Mouse (Mus musculus): ENCODE measurements around the gene Sgk1. TPM values are rescaled to one million over a fixed set of nuclear protein-coding genes. Genes with fewer than 3 reads are reported as not detected.
"Not testable (repeated sequence)": the region's sequence is repeated elsewhere in the genome, so short reads cannot be mapped to it uniquely, and the experiment has no call there.

Sgk1 gene
- total RNA-seq, 2 experiments from 2014 or later = 95.0 to 204 TPM

DNA sequence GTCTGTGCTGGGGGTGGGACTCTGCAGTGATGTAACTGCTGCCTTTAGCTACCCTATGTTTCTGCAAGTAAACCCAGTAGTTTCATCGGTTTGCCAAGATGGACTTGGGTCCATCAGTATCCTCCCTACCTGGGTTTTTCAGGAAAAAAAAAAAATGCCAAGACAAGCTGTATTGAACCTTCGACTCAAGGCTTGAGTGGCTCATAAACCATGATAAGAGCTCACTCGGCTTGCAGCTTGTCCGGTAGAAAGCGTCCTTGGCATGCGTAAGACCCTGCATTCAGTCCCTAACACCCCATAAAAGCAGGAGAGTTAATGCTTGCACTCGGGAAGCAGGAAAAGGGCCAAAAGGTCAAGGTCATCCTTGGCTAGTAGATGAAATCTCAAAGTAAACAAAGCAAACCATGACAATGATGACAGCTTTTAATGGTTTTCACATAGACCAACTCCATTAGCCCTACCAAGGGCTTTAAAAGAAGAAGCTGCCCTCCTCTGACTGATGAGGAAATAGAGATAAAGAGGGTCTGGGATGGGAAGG is 23.5 kb upstream of the Sgk1 start:
- no peak for DNase-seq

DNA sequence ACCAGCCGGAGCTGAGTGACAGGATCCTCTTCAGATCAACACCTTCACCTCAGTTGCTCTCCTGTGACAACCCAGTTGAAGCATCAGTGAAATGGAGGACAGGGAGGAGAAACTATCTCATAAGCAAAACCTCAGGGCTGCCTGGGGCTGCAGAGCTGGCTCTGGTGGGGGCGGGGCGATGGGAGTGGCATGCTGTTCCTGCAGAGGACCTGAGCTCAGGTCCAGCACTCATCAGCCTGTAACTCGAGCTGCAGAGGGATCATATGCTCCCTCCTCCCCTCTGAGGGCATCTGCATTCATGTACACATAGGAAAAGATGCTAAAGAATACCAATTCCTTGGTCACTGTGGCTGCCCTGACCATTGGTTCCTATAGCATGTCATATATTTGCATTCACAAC is 15.5 kb upstream of the Sgk1 start:
- no peak for DNase-seq

DNA sequence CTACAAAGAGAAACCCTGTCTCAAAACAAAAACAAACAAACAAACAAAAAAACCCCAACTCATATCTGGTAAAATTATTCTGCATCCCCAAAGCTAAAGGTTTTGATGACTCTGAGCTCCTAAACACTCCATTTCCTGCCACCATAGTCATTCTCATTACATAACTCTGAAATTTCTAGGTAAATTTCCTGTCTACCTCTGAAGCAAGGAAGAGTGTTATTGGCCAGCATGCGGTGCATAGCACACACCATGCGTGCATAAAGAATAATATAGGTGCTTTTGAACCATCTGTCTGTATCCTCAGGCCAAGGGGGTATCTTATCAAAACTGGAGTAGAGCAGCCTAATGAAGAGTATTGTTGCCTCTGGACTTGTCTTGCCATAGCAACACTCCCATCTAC is 13.8 kb upstream of the Sgk1 start:
- no peak for DNase-seq

DNA sequence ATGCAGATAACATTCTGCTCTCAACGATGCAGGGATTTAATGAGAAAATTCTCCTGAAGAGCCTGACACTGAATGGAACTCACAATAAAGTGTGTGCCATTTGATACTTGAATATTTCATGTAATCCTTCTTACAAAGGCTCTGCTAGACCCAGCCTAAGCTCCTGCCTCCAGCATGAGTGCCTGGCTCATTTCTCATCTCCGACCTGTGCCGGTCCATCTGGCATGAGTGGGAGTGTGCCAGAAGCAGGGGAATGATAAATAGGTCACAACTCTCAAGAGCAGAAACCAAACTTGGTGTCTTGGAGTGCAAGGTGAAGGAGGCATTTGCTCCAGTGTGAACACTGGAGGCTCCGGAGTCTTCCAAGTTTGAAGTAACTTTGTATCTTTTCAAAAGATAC is 13.4 kb upstream of the Sgk1 start:
- DNase-seq = no peak

DNA sequence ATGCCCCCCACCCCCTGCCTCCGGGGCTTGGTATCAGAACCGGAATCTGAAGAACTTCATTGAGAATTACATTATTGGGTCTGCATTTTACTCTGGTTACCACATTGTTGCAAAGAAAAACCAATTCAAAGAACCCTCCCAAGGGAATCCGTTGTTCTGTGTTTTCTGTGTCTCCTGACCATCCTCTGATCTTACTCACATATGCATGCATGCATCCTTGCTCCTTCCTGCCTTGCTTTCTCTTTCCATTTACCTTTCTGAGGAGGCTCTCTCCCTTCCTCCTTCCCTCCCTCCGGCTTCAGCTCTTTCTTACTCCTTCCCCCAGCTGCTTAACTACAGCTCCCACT is 174 bp upstream of the Sgk1 start:
- DNase-seq = no peak

DNA sequence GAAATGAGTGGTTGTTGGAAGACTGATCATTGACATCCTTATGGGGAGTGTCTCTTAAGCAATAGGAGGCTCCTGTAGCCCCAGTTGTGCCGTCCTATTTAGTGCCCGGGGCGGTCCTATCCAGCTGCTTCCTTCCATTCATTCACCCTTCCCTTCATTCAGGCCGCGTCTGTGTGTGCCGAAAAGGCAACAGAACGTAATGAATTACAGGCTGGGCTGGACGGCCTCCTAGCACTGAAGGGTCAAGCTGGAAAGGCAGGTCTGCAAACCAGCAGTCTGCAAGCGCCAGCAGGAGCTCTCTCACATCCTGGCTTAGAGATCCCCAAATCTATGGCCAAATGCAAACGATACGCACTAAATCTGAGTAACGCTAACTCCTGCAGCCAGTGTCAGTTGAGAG is 1.6 kb downstream of the Sgk1 start:
- DNase-seq = no peak

DNA sequence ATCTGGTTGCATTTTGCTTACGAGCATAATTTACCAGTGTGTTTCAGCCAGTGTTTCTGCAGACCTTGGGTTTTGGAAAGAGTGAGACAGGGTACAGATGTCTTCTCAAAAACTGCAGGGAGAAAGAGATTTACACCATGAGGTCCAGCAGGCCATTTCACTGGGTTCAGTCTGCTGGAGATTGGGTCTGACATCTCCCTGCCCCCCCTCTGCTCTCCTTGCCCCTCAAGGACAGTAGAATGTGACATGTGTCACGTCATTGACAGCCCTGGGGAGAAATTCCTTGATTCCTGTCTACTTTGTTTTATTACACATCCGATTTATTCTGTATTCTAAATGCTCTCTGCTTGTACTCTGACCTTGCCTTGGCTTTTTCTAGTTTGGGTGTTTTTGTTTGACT is 2.5 kb downstream of the Sgk1 start:
- DNase-seq = peak; percentile 26

DNA sequence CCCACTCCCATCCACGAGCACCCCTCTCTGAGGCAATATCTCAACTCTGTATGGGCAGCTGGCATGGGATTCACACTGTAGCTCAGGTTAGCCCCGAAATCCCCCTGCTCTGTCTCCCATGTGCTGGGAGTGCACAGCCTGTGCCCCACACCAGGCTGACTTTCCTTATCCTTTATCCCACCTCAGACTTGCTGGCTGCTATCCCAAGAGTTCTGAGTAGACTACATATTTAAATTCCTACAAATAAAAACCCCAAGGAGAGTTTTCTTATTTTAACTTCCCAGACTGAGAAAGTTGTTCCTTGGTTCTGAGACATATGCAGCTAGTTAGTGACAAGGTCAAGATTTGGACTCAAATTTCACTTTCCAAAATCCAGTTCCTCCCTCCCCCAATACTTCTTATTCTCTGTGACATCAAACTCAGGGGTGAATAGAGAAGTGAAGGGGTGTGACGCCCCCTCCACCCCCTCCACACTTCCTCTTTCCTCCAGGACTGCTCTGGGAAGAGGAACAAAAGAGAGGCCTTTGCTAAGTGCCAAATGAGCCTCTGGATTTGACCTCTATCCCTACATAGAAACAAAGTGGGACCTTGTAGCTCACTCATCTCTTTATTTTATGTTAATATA is 7.3 kb downstream of the Sgk1 start:
- DNase-seq = no peak

DNA sequence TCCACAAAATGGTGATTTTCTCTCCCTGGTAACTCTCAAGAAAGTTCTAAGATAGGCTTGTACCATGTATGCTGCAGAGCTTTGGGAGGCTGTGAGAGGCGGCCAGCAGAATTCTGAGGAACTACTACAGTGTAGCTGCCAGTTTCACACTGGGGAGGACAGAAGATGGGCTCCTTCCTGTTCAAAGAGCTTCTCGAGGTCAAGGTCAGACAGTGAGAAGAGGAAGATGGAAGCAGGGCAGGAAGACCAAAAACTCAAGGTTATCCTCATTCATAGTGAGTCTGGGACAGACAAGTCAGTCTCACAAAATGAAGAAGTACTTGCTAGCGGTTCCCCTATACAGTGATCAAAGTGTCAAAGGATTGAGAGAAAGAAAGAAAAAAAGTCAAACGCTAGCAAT is 8.3 kb downstream of the Sgk1 start:
- DNase-seq = no peak

DNA sequence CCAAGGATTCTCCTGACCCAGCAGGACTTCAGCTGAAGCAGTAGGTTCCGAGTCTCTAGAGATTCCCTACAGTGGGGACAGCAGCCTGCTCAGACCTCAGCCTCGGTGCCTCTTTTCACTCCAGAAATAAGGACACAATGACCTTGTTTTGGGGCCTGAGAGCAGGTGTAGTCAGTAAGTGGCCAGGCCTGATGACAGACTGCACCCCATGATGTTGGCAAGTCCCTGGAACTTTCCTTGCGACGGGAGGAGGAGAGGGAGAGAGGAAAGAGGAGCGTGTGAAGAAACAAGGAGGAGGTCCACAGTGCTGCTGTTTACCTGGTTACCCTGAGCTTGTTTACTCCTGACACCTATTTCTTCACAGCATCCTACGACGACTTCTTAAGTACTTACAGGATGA is 9.5 kb downstream of the Sgk1 start:
- no peak for DNase-seq

DNA sequence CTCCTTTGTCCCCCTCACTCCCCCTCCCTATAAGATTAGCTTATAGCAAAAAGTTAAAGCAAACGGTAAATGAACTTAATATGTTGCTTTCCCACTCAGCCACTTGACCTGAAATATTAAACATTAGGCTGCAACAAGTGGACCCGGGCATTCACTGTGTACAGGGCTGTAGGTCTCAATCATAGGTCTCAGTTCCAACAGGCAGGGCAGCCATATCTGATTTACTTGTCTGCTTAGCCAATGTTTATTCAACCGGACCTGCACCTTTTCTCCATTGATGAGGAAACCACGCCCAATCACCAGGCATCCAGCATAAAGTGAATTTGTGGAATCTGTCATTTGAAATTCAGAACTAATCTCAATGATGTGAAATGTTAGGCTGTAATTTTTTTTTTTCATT is 10.1 kb downstream of the Sgk1 start:
- DNase-seq = no peak

DNA sequence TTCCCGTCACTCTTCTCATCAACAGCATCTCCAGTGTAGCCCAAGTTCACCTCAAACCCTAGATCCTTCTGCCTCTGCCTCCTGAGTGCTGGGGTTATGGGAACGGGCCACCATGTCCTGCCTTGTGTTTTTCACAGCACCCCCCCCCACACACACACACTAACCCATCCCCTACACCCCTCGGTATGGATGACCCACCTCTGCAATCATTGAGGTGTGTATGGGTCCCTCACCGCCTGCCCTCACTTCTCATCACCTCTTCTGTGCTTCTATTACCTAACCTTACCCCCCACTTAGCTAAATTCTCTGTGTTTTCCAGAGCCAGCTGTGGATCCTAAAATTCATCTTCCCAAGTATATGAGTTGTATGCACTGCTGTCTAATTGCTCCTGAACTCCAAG is 16.4 kb downstream of the Sgk1 start:
- no peak for DNase-seq

DNA sequence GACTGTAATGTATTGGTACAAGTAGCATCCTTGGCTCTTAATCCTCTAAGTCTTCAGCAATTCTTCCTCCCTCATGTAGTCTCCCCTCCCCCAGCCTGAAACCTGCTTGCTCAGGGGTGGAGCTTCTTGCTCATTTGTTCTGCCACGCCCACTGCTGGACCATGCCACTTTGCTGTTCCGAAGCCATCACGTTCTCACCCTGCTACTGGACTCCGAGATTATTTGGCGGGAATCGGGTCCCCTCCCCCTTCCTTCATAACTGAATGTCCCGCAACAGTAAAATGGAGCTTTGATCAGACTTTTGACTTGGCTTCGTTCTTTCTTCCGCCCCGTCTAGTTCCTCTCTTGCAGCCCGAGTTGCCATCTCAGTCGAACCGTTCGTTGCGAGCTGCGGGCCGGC is 16.9 kb downstream of the Sgk1 start:
- DNase-seq = not testable (repeated sequence)

DNA sequence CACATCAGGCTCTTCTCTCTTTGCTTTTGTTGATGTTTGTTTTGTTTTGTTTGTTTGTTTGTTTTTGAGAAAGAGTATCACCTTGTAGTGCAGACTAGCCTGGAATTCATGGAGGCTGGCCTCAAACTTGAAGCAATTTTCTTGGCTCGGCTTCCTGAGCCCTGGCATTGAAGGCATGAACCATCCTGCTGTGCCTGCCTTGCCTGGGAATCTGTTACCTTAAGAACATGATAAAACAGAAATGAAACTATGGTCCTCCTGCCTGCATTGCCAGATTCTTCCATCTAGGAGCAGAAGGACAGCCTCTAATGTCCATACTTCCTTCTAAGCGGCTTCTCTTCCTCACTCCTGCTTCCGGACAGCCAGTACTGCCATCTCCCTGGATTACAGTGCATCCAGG is 17.4 kb downstream of the Sgk1 start:
- DNase-seq = no peak

DNA sequence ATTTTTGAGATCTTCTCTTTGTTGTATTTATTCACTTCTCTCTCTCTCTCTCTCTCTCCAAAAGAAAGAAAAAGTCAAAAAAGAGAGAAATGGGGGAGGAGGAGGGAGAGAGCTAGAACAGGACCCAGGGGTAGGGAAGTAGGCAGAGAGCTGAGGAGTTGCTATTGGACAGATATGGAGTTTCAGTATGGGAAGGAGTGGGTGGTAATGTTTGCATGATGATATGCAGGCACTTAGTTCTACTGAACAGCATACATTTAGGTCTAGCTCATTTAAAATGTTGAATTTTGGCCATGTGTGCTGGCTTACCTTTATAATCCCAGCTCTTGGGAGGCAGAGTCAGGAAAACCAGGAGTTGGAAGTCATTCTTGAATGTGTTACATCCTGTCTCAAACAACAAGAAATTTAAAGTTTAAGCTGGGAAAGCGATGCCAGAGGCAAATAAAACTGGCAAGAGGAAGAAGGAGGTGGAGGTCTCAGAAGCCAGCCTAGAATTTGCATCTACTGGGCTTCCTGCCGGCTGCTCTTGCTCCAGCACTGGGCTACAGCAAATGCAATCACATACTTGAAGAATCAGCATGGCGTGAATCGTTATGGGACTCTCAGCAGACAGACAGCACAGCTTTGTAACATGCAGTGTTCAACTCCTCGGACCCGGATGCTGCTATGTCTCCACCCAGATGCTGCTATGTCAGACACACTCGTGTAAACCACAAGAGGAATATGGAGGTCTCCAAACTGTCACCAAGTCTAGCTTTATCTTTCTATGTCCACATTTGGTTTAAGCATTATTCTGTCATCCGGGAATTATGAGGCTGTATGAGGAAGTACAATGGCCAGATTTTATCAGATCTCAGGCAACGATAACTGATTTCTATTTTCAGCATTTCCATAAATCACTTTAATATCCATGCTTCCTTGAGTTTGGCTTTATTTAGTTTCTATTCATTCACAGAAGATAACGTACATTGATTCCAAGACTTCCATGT is 20.5 kb downstream of the Sgk1 start:
- no peak for DNase-seq

DNA sequence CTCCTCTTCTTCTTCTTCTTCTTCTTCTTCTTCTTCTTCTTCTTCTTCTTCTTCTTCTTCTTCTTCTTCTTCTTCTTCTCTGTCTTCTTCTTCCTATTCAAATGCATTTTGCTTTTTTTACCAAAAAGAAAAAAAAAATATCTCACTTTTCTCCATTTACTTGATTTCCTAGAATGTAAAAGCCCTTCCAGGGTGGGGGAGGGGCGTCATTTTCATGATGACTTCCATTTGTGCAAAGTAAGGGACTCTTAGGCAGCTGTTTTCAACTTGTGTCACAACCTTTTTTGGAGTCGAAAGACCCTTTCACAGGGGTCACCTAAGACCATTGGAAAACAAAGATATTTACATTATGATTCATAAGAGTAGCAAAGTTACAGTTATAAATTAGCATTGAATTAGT is 22.2 kb downstream of the Sgk1 start:
- DNase-seq = no peak

DNA sequence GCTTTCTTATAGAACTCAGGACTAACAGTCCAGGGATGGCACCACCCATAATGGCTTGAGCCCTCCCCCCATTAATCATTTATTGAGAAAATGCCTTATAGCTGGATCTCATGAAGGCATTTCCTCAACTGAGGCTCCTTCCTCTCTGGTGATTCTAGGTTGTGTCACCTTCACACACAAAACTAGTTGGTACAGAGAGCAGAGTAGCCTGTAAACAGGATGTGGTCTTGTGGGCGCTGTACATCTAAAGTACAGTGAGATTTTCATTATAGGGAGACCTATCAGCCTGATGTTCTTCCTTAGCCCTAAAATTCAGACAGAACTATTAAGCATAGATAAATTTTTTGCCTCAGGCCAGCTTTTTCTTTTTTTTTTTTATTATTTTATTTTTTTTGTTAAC is 23.6 kb downstream of the Sgk1 start:
- no peak for DNase-seq

DNA sequence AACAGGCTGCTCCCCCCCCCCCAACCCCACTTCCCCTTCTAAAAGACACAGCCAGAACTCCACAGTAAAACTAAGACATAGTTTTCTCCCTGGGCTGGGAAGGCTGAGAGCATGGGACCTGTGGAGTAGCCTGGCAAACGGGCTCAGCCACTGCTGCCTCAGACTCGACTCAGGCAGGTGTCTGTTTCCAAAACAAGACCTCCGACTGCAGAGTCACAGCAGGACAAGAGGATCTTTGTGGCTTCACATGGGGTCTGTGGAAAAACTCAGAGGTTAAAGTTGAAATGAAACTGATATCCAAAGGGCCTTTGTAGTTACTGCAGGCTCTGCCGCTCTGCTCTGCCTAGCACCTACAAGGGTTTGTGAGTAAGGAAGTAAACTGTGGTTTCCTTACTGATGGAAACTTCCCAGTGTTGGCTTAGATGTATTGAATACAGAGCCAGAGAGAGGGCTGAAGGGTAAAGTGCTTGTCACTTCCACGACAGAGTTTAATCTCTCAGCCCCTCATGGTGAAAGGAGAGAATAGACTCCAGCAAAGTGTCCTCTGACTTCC is 25.0 kb downstream of the Sgk1 start:
- DNase-seq = no peak

DNA sequence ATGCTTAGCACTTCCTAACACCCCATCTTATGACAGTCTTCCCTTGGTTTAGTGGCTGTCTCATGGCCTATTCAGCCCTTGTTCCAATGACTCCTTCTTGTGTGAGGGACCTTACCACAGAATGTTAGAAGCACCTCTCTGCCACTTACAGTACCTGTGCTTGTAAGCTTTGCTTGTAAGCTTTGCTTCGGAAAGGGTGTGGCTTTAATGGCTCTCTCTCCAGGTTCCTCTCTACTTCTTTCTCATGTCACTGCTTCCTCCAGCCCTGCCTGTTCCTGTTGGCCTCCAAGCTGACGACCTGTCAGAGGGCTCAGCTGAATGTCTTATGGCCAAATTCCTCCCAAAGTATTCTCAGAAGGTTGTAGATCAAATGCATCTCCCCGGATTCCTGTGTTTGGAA is 25.8 kb downstream of the Sgk1 start:
- DNase-seq = no peak

DNA sequence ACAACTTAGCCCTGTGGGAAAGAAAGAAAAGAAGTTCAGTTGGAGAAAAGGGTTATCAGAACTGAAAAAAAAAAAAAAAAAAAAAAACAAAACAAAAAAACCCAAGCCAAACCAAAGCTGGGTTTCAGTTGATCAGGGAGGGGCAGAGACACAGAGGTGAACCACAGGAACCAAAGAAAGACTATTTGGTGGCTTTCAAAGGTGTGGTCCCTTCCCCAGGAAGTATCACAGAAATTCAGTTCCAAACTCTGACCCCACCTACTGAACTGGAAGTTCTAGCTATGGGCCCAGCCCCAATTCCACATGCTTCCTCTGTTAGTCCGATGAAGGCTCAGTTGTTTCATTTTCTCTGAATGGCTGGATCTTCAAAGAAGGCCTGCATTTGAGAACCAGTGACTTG is 26.7 kb downstream of the Sgk1 start:
- no peak for DNase-seq

DNA sequence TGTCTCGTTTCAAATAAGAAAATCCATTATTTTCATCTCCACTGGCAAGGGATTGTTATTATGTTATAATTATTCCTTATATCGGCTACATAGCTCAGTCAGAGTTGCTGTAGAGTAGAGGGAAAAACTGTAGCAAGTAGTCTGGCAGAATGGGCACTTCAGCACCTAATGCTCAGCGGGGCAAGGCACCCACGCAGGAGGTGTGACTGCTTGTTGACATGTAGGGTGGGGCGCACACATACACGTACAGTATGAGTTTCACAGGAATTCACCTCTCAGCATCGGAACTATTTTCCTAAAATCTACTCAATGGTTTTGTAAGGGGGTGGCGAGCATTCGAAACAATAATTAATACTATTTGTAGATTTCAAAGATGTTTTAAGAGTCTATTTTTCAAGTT is 28.4 kb downstream of the Sgk1 start:
- no peak for DNase-seq

DNA sequence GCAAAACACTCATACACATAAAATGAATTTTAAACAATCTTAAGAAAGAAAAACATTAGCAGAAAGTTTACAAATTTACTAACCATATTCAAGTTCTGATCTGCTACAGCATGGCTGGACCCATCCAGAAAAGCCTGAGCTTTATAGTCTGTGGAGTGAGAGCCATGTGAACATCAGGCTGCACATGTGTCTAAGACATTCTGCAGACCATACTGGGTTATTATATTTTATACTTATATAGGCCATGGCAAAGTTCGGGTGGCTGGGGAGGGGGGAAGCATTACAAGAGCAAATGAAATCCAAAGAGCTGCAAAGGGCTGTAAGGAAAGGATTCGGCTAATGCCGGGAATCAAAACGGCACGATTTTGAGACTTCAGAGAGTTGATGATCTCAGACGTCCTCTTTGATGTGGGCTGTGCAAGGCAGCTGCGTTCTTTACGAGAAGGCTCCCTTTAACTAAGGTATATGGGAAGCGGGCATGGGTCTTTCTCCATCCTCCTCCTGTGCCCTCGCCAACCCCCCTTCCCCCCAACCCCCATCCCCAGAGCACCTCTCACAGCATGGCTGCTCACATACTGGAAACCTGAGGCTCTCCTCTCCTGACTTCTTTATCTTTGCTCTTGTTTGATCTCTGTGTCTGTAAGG is 29.4 kb downstream of the Sgk1 start:
- no peak for DNase-seq

DNA sequence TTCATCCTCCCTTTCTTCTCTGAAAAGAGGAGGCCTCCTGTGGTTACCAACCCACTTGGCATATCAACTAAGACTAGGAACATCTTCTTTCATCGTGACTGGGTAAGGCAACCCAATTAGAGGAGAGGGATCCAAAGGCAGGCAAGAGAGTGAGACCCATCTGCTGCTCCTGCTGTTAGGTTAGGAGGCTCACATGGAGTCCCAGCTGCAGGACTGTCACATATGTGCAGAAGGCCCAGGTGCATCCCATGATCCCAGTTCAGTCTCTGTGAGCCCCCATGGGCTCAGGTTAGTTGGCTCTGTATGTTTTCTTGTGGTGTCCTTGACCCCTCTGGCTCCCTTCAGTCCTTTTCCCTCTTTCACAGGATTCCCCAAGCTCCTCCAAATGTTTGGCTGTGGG is 32.8 kb downstream of the Sgk1 start:
- no peak for DNase-seq

Data from adrenal gland, postnatal 10 days (tissue).